ENCODE assay signal across 8 mouse cellular contexts in the genomic region with DNA sequence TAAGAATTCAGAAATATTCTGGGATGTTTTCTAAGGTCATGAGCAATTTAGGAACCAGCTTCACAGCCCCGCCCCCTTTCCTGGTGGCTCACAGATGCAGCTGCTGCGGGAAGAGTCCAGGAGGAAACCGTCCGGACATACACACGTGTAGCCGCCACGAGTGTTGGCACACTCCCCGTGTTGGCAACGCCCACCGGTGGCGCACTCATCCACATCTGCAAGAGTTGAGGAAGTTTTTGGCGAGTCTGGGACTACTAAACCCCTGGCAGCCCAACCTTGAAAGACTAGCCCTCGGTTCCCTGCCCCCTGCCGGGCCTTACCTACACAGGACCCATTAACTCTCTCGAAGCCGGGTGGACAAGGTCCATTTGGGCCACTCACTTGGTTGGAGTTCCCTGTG. TPM values are rescaled to one million over a fixed set of nuclear protein-coding genes. Genes with fewer than 3 reads are reported as not detected.
DNase-seq lines count a peak whose midpoint lies in the region.

No protein-coding gene starts in this region.

- intact Hi-C loops in left cerebral cortex, postnatal 25 days (cut with DNase I) = loop anchor here (1.0 kb wide), 1 partner anchor 26 kb away; no protein-coding TSS in a partner anchor

- DNase-seq in cerebellum, adult 9-10 months = peak; percentile 59
- no peak for DNase-seq in cerebellum, adult 11 months
- peak; percentile 38 to 56 for DNase-seq in urinary bladder, postnatal 36 days (ENCODE audit: low spot score in 2 of 2)
- DNase-seq in urinary bladder, adult 18-20 months (ENCODE audit: low spot score in 2 of 2) = no peak
- DNase-seq in kidney, postnatal 10 days = peak; percentile 68
- no peak for DNase-seq in natural killer cell, adult 2 months (ENCODE audit: low spot score in 2 of 2)
- DNase-seq in layer of hippocampus, adult 11-12 months (ENCODE audit: low spot score) = no peak
- DNase-seq in left cerebral cortex, postnatal 25 days (ENCODE audit: low spot score in 2 of 2) = no peak

RNA-seq across cellular contexts. Expression of a gene that starts 8.8 kb away (rescaled TPM):
- 10 to 100 TPM; 46.7 to 50.4 TPM for total RNA-seq in left cerebral cortex, postnatal 25 days (2021)

RNA-seq across cellular contexts. Expression of a gene that starts 27.2 kb away (rescaled TPM):
- total RNA-seq in left cerebral cortex, postnatal 25 days (2021) = 10 to 100 TPM; 21.7 to 31.2 TPM

RNA-seq across cellular contexts. Expression of a gene that starts 28.6 kb away (rescaled TPM):
- not detected for total RNA-seq in left cerebral cortex, postnatal 25 days (2021)

Comparison
In these comparisons a context has a peak if more than half of its experiments do, and no peak if none do; other contexts are left out.
1. DNase-seq: peak in cerebellum, adult 9-10 months (single experiment), urinary bladder, postnatal 36 days (2 of 2) and kidney, postnatal 10 days (single experiment); none in cerebellum, adult 11 months (single experiment), urinary bladder, adult 18-20 months (0 of 2), natural killer cell, adult 2 months (0 of 2), layer of hippocampus, adult 11-12 months (single experiment) and left cerebral cortex, postnatal 25 days (0 of 2).